Mouse (Mus musculus) adrenal gland (tissue): ENCODE measurements at regions not wholly inside any gene's neighbourhood (a gene's known extent, or its start where the extent isn't known, plus 50 kb on each side); places are given as distances from the start of the nearest gene placed in this dataset.

Experiments
- intact Hi-C: fragments of 180-260 bp; cut with DNase I; formaldehyde crosslinking; loops from one replicate; pipeline ENCODE4 v1.15.1; 2025

DNA sequence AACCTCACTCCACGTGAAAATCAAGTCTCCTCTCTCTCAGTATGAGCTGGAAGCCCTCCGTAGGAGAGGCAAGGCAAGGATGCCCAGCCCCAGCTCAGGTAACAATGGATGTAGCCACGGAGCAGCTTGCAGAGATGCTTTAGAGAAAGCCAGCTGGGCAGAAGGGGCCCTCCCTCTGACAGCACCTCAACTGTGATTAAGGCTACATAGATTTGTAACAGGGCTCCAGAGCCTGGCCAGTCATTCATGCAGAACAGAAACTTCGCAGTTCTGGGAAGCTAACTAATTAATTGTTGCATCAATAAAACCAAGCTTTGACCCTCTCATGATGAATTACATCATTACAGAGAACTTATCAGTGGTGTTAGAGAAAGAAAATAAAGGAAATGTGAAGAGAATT, 480.8 kb downstream of the Grin2a start:
- intact Hi-C loops, result no loop called here
